Mouse (Mus musculus): ENCODE measurements around the gene 4933402E13Rik.

Gene 4933402E13Rik

DNA sequence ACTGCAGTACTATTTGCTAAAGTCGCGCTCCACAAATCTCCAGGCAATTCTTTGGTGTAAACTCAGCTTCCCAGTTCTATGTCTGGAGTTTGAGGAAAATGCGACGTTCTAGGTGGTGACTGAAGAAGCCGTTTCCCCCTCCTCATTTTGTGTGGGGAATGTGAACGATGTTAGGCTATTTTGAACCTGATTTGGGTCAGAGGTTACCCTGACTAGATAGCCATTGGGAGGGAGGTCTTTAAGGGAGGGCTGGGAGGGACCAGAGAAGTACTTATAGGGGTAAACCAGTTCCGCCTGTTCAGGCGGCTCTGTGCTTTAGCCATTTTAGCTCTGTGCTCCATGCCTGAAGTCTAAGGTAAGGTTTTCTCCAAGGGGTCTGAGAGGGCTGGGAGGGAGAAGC lies at the start of gene 4933402E13Rik:
TSS of gene 4933402E13Rik (plus strand) at position 301 of the 400 bp plus-strand sequence.
- DNase-seq (ENCODE audit: low spot score), result no peak

Measured in testis, postnatal 10 days (tissue).